Mouse (Mus musculus) left cerebral cortex, adult 6 months (tissue): ENCODE data around the gene Olfr850. TPM values are rescaled to one million over a fixed set of nuclear protein-coding genes. Genes with fewer than 3 reads are reported as not detected.

Source experiments
- long read RNA-seq, 2 experiments: library from polyadenylated mRNA; unstranded; transcript quantifications; one replicate each; pipeline ENCODE4 v2.0.0; 2019 to 2020
- polyA plus RNA-seq: library from polyadenylated mRNA; unstranded; fragments of <200 nt; fragmentation: Nextera tagmentation; gene quantifications from 2 replicates; pipeline ENCODE4 v1.2.3, GENCODE M21; 2021

Olfr850 gene
- polyA plus RNA-seq, result not detected in 2 replicates
- long read RNA-seq, experiment 1, result 0 reads
- long read RNA-seq, experiment 2, result 0 reads

DNA sequence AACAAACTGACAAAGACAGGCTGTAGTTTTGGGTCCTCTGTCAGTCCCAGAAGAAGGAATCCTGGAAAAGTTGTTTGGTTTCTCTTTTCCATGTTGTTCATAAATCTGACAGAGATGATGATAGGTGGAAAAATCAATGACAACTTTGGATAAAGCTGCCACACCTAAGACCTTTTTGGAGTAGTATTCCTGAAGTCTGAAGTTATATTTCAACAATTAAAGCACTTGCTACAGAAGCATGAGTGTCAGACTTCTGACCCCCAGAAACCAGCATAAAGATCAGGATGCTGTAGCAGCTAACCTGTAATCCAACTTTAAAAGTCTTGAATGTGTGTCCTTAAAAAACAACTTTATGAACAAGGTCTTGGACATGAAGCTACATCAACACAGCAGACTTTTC lies at the start of gene Olfr850:
TSS of gene Olfr850 (minus strand) at position 101 of the 400 bp plus-strand sequence.

GRCm38 (mm10) chr9:19492995-19493394 lies 14.9 kb upstream of the Olfr850 start, which contains the start of gene Olfr851:
TSS of gene Olfr851 (plus strand) at chr9:19493295.

DNA sequence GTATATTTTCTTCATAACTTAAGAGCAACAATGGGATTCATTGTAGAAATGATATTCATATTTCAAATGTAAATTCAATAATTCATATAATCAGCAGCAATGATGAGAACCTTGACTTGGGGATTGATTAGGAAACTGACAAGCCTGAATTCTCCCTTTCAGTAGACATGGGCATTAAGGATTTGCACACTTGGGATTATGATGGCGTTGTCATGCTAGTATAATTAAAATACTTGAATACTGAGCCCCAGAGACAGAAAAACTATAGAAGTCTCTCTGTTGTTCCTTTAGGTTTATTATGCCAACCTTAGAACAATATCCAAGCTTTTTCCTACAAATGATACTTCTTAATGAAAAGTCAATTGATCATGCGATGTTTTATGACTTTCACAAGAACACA lies 38.1 kb downstream of the Olfr850 start, which contains the start of gene Olfr849:
TSS of gene Olfr849 (plus strand) at position 301 of the 400 bp plus-strand sequence.

Other genes starting within 250 kb of the Olfr850 start
- gene Olfr843, start 226.3 kb downstream of the Olfr850 start, polyA plus RNA-seq, result not detected in 2 replicates
- not detected in 2 replicates for gene Olfr844, start 161.9 kb downstream of the Olfr850 start, polyA plus RNA-seq
- not detected in 2 replicates for gene Olfr845, start 141.8 kb downstream of the Olfr850 start, polyA plus RNA-seq
- not detected in 2 replicates for gene Olfr846, start 114.2 kb downstream of the Olfr850 start, polyA plus RNA-seq
- gene Olfr847, start 99.6 kb downstream of the Olfr850 start, polyA plus RNA-seq, result not detected in 2 replicates
- gene Olfr849, start 38.0 kb downstream of the Olfr850 start, polyA plus RNA-seq, result not detected in 2 replicates
- gene Olfr851, start 15.0 kb upstream of the Olfr850 start, polyA plus RNA-seq, result not detected in 2 replicates
- not detected in 2 replicates for gene Olfr853, start 62.8 kb upstream of the Olfr850 start, polyA plus RNA-seq
- not detected in 2 replicates for gene Olfr854, start 89.1 kb upstream of the Olfr850 start, polyA plus RNA-seq
- gene Olfr855, start 104.4 kb upstream of the Olfr850 start, polyA plus RNA-seq, result not detected in 2 replicates
- 11.9 and 14.5 TPM in 2 replicates for gene Zfp317, start 143.9 kb upstream of the Olfr850 start, polyA plus RNA-seq
- not detected in 2 replicates for gene Olfr857, start 231.2 kb upstream of the Olfr850 start, polyA plus RNA-seq